Mouse (Mus musculus) myocyte (in vitro differentiated cells): ENCODE measurements around the gene Pam16. TPM values are rescaled to one million over a fixed set of nuclear protein-coding genes. Genes with fewer than 3 reads are reported as not detected.
A peak's percentile ranks its signal among the peaks of the same experiment; 100 is the strongest.

Experiments
- H3K27me3 ChIP-seq: one replicate; pipeline ENCODE4 v1.6.1; 2011; ENCODE audit not compliant: control insufficient read depth, insufficient read depth, insufficient read length
- H3K36me3 ChIP-seq: one replicate; pipeline ENCODE4 v1.6.1; 2011; ENCODE audit not compliant: control insufficient read depth, insufficient read depth
- H3K4me2 ChIP-seq: one replicate; pipeline ENCODE4 v1.6.1; 2011; ENCODE audit warnings: low read depth, control low read depth
- H3K4me3 ChIP-seq: one replicate; pipeline ENCODE4 v1.5.1; 2011; ENCODE audit warnings: mild to moderate bottlenecking, control low read depth, moderate library complexity
- H3K79me2 ChIP-seq: one replicate; pipeline ENCODE4 v1.6.1; 2011; ENCODE audit not compliant: control insufficient read depth, insufficient read depth
- H3ac ChIP-seq: one replicate; pipeline ENCODE4 v1.6.1; 2011; ENCODE audit not compliant: control insufficient read depth, insufficient read length
- CEBPB ChIP-seq: IDR thresholded peaks from 2 replicates; pipeline ENCODE4 v1.6.1; 2011; ENCODE audit warnings: mild to moderate bottlenecking, moderate library complexity; ENCODE audit not compliant: poor library complexity, insufficient read depth, severe bottlenecking
- E2F4 ChIP-seq: IDR thresholded peaks from one replicate; pipeline ENCODE4 v1.6.1; 2011; ENCODE audit warnings: mild to moderate bottlenecking, control low read depth, moderate library complexity; ENCODE audit not compliant: insufficient read depth
- MAX ChIP-seq: IDR thresholded peaks from one replicate; pipeline ENCODE4 v1.6.1; 2011; ENCODE audit warnings: low read depth, mild to moderate bottlenecking, control low read depth
- MYOD1 ChIP-seq, 3 experiments: IDR thresholded peaks; one replicate each; pipeline ENCODE4 v1.6.1; 2011; ENCODE audit warnings: control low read depth in 2 of 3, low read depth in 2 of 3, mild to moderate bottlenecking in 2 of 3, moderate library complexity in 1 of 3; ENCODE audit not compliant: insufficient read length in 2 of 3, control insufficient read depth in 1 of 3
- MYOG ChIP-seq, 3 experiments: IDR thresholded peaks; one replicate each; pipeline ENCODE4 v1.6.1; 2011; ENCODE audit warnings: control low read depth in 2 of 3, low read depth in 2 of 3, mild to moderate bottlenecking in 2 of 3; ENCODE audit not compliant: insufficient read length in 2 of 3, control insufficient read depth in 1 of 3, insufficient read depth in 1 of 3
- POLR2A ChIP-seq: IDR thresholded peaks from one replicate; pipeline ENCODE4 v1.6.1; 2011; ENCODE audit warnings: low read depth, mild to moderate bottlenecking, control low read depth, moderate library complexity; ENCODE audit not compliant: insufficient read length
- POLR2AphosphoS2 ChIP-seq: IDR thresholded peaks from one replicate; pipeline ENCODE4 v1.6.1; 2011; ENCODE audit warnings: low read depth, control low read depth; ENCODE audit not compliant: insufficient read length
- REST ChIP-seq: IDR thresholded peaks from one replicate; pipeline ENCODE4 v1.6.1; 2011; ENCODE audit warnings: mild to moderate bottlenecking, control low read depth, moderate library complexity; ENCODE audit not compliant: insufficient read depth, insufficient read length
- SRF ChIP-seq: IDR thresholded peaks from one replicate; pipeline ENCODE4 v1.6.1; 2011; ENCODE audit warnings: low read depth; ENCODE audit not compliant: control insufficient read depth, insufficient read length
- TCF12 ChIP-seq: IDR thresholded peaks from one replicate; pipeline ENCODE4 v1.6.1; 2011; ENCODE audit warnings: mild to moderate bottlenecking, control low read depth; ENCODE audit not compliant: poor library complexity, insufficient read depth, severe bottlenecking
- TCF3 ChIP-seq: IDR thresholded peaks from one replicate; pipeline ENCODE4 v1.6.1; 2011; ENCODE audit warnings: low read depth, control low read depth; ENCODE audit not compliant: insufficient read length
- USF1 ChIP-seq: IDR thresholded peaks from one replicate; pipeline ENCODE4 v1.6.1; 2011; ENCODE audit warnings: low read depth, mild to moderate bottlenecking, control low read depth, moderate library complexity
- polyA plus RNA-seq: library from polyadenylated mRNA; unstranded; fragments of >200 nt; fragmentation: generic; extraction: Trizol; gene quantifications from one replicate; pipeline ENCODE4 v1.2.1, GENCODE M21; 2012; ENCODE audit warnings: missing spikeins

The Pam16 gene
- polyA plus RNA-seq, 1 experiment: 98.6 TPM

- Histone ChIP-seq H3K79me2 (peaks cover 1% of the 10 kb centered on the region), H3ac (no peak overlapping the region), H3K27me3 (no peaks in the 10 kb centered on the region), H3K4me2 (peak overlapping the region; percentile 26), H3K4me3 (no peak overlapping the region), H3K36me3 (peaks cover 25% of the 10 kb centered on the region)
- TF ChIP-seq SRF (no peak), MYOD1 (IDR thresholded peaks at IDR 0.05; ENCODE audit: control insufficient read depth in 1 of 3, insufficient read length in 2 of 3, low read depth in 2 of 3) (peak in 1 of 3 experiments; percentile 3)
These were observed 31.2 kb upstream of the Pam16 start for GRCm38 (mm10) chr16:4655764-4656570.

GRCm38 (mm10) chr16:4655251-4655734 lies 30.5 kb upstream of the Pam16 start:
- Histone ChIP-seq H3K27me3 (no peaks in the 10 kb centered on the region), H3K36me3 (peaks cover 32% of the 10 kb centered on the region), H3K4me2 (peak overlapping the region; percentile 26), H3K4me3 (no peak overlapping the region), H3ac (no peak overlapping the region), H3K79me2 (peaks cover 8% of the 10 kb centered on the region)
- no peak for TF ChIP-seq TCF12
- TF ChIP-seq CEBPB: no peak
- no peak for TF ChIP-seq REST
- no peak for TF ChIP-seq MAX
- no peak for TF ChIP-seq POLR2A
- no peak for TF ChIP-seq MYOG (IDR thresholded peaks at IDR 0.05; ENCODE audit: control insufficient read depth in 1 of 3, insufficient read depth in 1 of 3, insufficient read length in 2 of 3, low read depth in 2 of 3)
- no peak for TF ChIP-seq MYOD1 (IDR thresholded peaks at IDR 0.05; ENCODE audit: control insufficient read depth in 1 of 3, insufficient read length in 2 of 3, low read depth in 2 of 3)
- no peak for TF ChIP-seq SRF
- TF ChIP-seq TCF3: no peak
- no peak for TF ChIP-seq POLR2AphosphoS2
- TF ChIP-seq E2F4: no peak
- no peak for TF ChIP-seq USF1

- TF ChIP-seq TCF3 (no peak), MYOD1 (IDR thresholded peaks at IDR 0.05; ENCODE audit: control insufficient read depth in 1 of 3, insufficient read length in 2 of 3, low read depth in 2 of 3) (no peak), POLR2A (no peak), TCF12 (no peak), SRF (no peak), E2F4 (no peak), CEBPB (no peak), MAX (no peak), POLR2AphosphoS2 (no peak), REST (no peak), MYOG (IDR thresholded peaks at IDR 0.05; ENCODE audit: control insufficient read depth in 1 of 3, insufficient read depth in 1 of 3, insufficient read length in 2 of 3, low read depth in 2 of 3) (no peak), USF1 (no peak)
- H3ac ChIP-seq: no peak overlapping the region
- H3K4me3 ChIP-seq: no peak overlapping the region
- H3K79me2 ChIP-seq: peaks cover 14% of the 10 kb centered on the region
- peaks cover 34% of the 10 kb centered on the region for H3K36me3 ChIP-seq
- H3K27me3 ChIP-seq: no peaks in the 10 kb centered on the region
- H3K4me2 ChIP-seq: no peak overlapping the region
These were observed 29.9 kb upstream of the Pam16 start for GRCm38 (mm10) chr16:4654706-4655105.

GRCm38 (mm10) chr16:4652707-4653416 lies 28.1 kb upstream of the Pam16 start:
- Histone ChIP-seq H3K4me2 (no peak overlapping the region), H3K36me3 (peaks cover 34% of the 10 kb centered on the region)

More at GRCm38 (mm10) chr16:4652707-4653416, 28.1 kb upstream of the Pam16 start:
- Histone ChIP-seq H3K79me2 (peaks cover 23% of the 10 kb centered on the region), H3K4me3 (no peak overlapping the region), H3K27me3 (no peaks in the 10 kb centered on the region), H3ac (no peak overlapping the region)
- TF ChIP-seq REST: no peak
- TF ChIP-seq E2F4: no peak
- no peak for TF ChIP-seq TCF3
- no peak for TF ChIP-seq MAX
- no peak for TF ChIP-seq POLR2AphosphoS2
- TF ChIP-seq MYOG (IDR thresholded peaks at IDR 0.05; ENCODE audit: control insufficient read depth in 1 of 3, insufficient read depth in 1 of 3, insufficient read length in 2 of 3, low read depth in 2 of 3): no peak
- TF ChIP-seq USF1: no peak
- no peak for TF ChIP-seq POLR2A
